Mouse (Mus musculus): ENCODE data around the gene 1700019N19Rik. TPM values are rescaled to one million over a fixed set of nuclear protein-coding genes. Genes with fewer than 3 reads are reported as not detected.

The 1700019N19Rik gene
- polyA plus RNA-seq, 1 experiment from 2014 or later: 0.14 TPM

DNA sequence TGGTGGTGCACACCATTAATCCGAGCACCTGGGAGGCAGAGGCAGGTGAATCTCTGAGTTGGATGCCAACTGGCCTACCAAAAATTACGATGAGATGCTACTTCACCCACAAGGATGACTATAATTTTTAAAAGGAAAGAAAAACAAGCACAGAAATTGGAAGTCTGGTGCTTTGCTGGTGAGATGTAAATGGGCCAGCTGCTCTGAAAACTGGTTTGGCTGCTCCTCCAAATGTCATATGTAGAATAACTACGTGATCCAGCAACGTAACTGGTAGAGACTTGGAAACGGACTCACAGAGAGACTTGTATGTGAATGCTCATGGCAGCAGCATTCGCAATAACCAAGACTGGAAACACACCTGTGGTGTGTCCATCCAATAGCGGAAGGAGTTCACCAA, 35.9 kb upstream of the 1700019N19Rik start:
- ATAC-seq (ENCODE audit: insufficient read depth, low FRiP score): no peak
- Histone ChIP-seq H3K27ac (ENCODE audit: low read length) (no peak overlapping the region), H3K9me3 (replicated peaks; ENCODE audit: control insufficient read depth, low read length) (no peaks in the 10 kb centered on the region), H3K27me3 (ENCODE audit: control insufficient read depth, insufficient read depth, low read length) (no peaks in the 10 kb centered on the region), H3K4me3 (replicated peaks; ENCODE audit: low read length) (no peak overlapping the region), H3K9ac (ENCODE audit: low read length) (no peak overlapping the region), H3K4me1 (ENCODE audit: control insufficient read depth, insufficient read depth, low read length) (no peaks in the 10 kb centered on the region), H3K36me3 (ENCODE audit: control insufficient read depth, insufficient read depth, low read length) (no peaks in the 10 kb centered on the region), H3K4me2 (ENCODE audit: low read depth, low read length) (no peak overlapping the region)
- 84% methylated on average over 7 of the region's 7 CpGs for WGBS

DNA sequence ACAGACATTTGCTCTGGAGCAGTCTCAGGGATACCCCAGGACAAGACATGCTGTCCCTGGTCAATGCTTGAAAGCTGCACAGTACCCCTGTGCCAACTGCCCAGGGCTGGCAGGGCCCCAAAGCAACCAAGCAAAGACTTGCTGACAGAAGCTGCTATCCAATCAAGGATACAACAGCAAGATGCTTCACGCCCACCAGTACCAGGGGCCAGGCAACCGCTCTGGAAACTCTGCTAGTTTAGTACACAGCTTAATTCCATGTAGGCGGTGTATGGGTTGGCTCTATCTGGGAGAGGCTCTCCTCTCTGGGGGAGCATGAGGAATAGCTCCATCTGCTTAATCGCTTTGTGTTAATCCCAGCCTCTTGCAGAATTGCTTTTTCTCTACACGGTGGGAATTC, 35.3 kb upstream of the 1700019N19Rik start:
- Histone ChIP-seq H3K4me3 (replicated peaks; ENCODE audit: low read length) (no peak overlapping the region), H3K4me1 (ENCODE audit: control insufficient read depth, insufficient read depth, low read length) (no peaks in the 10 kb centered on the region), H3K27me3 (ENCODE audit: control insufficient read depth, insufficient read depth, low read length) (no peaks in the 10 kb centered on the region), H3K9me3 (replicated peaks; ENCODE audit: control insufficient read depth, low read length) (no peaks in the 10 kb centered on the region), H3K36me3 (ENCODE audit: control insufficient read depth, insufficient read depth, low read length) (no peaks in the 10 kb centered on the region), H3K27ac (ENCODE audit: low read length) (no peak overlapping the region), H3K4me2 (ENCODE audit: low read depth, low read length) (no peak overlapping the region), H3K9ac (ENCODE audit: low read length) (no peak overlapping the region)
- ATAC-seq (ENCODE audit: insufficient read depth, low FRiP score): no peak
- 75% methylated on average over 5 of the region's 5 CpGs for WGBS

DNA sequence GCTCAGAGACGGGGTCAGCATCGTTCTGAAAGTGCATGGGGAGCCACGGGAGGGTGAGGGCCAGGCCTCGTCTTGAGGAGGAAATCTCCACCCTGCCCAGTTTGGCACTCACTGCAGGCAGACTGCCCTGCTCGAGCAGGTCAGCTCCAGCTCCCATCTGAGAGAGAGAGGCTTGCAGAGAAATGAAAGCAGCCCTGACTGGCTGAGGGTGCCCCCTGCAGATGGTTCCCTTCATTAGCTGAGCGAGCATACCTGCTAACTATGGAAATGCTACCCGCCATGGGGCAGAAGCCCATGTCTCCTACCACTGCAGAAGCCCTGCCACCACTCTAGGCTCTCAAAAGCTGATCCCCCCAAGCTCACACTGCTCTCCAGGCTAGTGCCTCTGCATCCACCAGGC, 33.4 kb upstream of the 1700019N19Rik start:
- ATAC-seq (ENCODE audit: insufficient read depth, low FRiP score): no peak
- no peaks in the 10 kb centered on the region for H3K36me3 ChIP-seq (ENCODE audit: control insufficient read depth, insufficient read depth, low read length)
- no peaks in the 10 kb centered on the region for H3K9me3 ChIP-seq (replicated peaks; ENCODE audit: control insufficient read depth, low read length)
- no peaks in the 10 kb centered on the region for H3K4me1 ChIP-seq (ENCODE audit: control insufficient read depth, insufficient read depth, low read length)
- no peak overlapping the region for H3K4me2 ChIP-seq (ENCODE audit: low read depth, low read length)
- 57% methylated on average over 7 of the region's 7 CpGs for WGBS
- H3K9ac ChIP-seq (ENCODE audit: low read length): no peak overlapping the region
- no peak overlapping the region for H3K4me3 ChIP-seq (replicated peaks; ENCODE audit: low read length)
- no peaks in the 10 kb centered on the region for H3K27me3 ChIP-seq (ENCODE audit: control insufficient read depth, insufficient read depth, low read length)
- H3K27ac ChIP-seq (ENCODE audit: low read length): no peak overlapping the region

DNA sequence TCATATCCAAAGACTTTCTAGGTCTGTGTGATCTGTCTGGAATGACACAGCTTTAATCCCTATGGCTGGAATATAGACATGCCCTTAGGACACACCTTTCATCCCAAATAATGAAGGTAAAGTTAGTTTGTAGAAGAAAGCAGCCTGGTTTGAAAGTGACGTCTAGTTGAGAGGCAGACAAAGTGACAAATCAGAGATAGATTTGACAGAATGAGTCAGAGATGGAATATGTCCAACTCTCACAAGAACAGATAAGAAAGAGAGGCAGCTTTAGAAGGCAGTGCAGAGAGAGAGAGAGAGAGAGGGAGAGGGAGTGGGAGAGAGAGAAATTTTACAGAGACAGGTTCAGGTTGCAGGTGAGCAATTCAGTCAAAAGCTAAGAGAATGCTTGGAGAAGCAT, 30.1 kb upstream of the 1700019N19Rik start:
- 56% methylated on average over 1 of the region's 1 CpGs for WGBS
- no peak overlapping the region for H3K4me3 ChIP-seq (replicated peaks; ENCODE audit: low read length)
- ATAC-seq (ENCODE audit: insufficient read depth, low FRiP score): no peak

DNA sequence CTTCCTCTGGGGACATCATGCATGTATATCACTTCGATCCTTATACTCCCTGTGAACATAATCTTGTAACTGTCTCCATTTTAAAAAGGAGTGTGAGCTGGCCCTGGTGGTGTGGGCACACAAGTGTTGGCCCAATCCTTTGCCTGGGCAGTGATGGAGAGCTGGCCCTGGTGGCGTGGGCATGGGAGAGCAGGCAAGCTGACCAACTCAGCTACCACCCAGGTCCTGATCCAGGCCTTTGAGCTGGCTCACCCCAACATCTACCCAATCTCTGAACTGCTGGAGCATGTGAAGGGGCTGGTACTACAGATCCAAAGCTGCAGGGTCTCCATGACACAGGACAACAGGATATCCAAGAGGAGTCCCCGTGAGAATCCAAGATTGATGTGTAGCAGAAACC, 29.0 kb upstream of the 1700019N19Rik start:
- Histone ChIP-seq H3K9me3 (replicated peaks; ENCODE audit: control insufficient read depth, low read length) (no peaks in the 10 kb centered on the region), H3K4me1 (ENCODE audit: control insufficient read depth, insufficient read depth, low read length) (no peaks in the 10 kb centered on the region), H3K27ac (ENCODE audit: low read length) (no peak overlapping the region), H3K4me2 (ENCODE audit: low read depth, low read length) (no peak overlapping the region), H3K9ac (ENCODE audit: low read length) (no peak overlapping the region), H3K27me3 (ENCODE audit: control insufficient read depth, insufficient read depth, low read length) (no peaks in the 10 kb centered on the region), H3K36me3 (ENCODE audit: control insufficient read depth, insufficient read depth, low read length) (no peaks in the 10 kb centered on the region), H3K4me3 (replicated peaks; ENCODE audit: low read length) (no peak overlapping the region)
- 80% methylated on average over 3 of the region's 3 CpGs for WGBS
- no peak for ATAC-seq (ENCODE audit: insufficient read depth, low FRiP score)

More for the DNA sequence above, 30.1 kb upstream of the 1700019N19Rik start:
- Histone ChIP-seq H3K9ac (ENCODE audit: low read length) (no peak overlapping the region), H3K4me2 (ENCODE audit: low read depth, low read length) (no peak overlapping the region), H3K27ac (ENCODE audit: low read length) (no peak overlapping the region), H3K36me3 (ENCODE audit: control insufficient read depth, insufficient read depth, low read length) (no peaks in the 10 kb centered on the region), H3K4me1 (ENCODE audit: control insufficient read depth, insufficient read depth, low read length) (no peaks in the 10 kb centered on the region), H3K9me3 (replicated peaks; ENCODE audit: control insufficient read depth, low read length) (no peaks in the 10 kb centered on the region), H3K27me3 (ENCODE audit: control insufficient read depth, insufficient read depth, low read length) (no peaks in the 10 kb centered on the region)

DNA sequence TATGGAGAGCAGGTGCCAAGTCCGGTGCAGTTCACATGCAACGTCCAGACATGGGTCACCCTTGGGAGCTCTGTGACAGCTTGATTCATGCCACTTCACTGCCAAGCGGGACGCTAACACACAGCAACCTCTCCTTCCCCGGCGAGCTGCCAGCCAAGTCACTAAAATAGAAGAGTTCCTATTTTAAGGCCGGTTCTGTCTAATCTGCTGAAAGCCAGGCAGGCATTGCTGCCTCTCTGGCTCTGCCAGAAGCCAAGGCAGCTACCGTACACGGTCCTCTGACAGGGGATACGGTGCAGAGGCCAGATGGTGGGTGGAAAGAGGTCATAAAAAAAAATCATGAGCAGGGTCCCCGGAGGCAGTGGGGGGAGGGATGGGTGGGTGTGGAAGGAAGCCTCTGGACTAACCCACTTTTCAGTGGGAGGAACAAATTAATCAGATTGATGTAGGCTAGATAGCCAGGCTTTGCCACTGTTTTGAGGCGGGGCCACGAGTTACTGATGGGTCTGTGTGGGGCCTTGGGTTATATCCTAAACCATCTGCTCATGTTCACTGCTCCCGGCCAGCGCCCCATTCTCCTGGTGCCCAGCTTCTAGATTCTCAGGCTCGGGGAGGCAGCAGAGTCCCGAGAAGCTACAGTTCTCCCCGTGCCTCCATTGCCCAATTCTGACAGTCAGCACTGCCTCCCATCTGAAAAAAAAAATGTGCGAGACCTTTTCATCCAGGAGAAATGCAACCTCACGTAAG, 28.4 kb upstream of the 1700019N19Rik start:
- H3K4me1 ChIP-seq (ENCODE audit: control insufficient read depth, insufficient read depth, low read length): no peaks in the 10 kb centered on the region

DNA sequence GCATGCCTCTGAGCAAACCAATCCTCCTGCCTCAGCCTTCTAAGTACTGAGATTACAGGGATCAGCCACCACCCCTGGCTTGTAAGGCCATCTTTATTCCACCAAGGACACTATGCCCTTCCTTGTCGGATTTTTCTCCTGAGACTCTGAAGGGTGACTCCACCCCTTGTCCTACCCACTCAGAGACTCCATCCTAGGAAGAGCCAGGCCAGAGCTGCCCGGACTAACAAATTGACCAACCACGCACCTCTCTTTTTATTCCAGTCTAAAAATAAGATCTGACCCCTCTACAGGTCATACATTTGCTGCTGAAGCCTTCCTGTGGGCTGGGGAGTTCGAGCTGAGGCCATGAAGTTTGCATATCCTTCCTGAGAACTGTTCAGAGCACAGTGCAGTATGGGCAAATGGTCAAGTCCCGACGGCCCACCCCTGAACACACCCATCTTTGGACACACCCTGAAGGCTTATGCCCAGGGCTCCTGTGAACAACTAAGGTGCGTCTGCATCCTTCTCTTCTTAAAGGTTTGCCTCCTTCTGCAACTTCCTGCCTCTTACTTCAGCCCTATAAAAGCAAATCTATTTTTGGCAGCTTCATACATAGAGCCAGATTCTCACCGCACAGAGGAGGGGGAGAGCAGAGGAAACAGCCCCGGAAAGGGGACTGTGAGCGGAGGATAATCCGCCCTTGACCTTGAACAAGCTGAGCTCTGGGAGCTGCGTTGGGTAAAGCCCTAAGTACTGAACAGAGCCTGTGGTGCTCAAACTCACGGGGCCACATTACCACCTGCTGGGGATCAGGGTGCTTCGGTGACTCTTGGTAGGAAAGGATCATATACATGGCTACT, 24.5 kb upstream of the 1700019N19Rik start:
- Histone ChIP-seq H3K36me3 (ENCODE audit: control insufficient read depth, insufficient read depth, low read length) (no peaks in the 10 kb centered on the region), H3K9ac (ENCODE audit: low read length) (no peak overlapping the region), H3K27ac (ENCODE audit: low read length) (no peak overlapping the region), H3K4me2 (ENCODE audit: low read depth, low read length) (no peak overlapping the region), H3K27me3 (ENCODE audit: control insufficient read depth, insufficient read depth, low read length) (no peaks in the 10 kb centered on the region), H3K9me3 (replicated peaks; ENCODE audit: control insufficient read depth, low read length) (no peaks in the 10 kb centered on the region), H3K4me1 (ENCODE audit: control insufficient read depth, insufficient read depth, low read length) (peaks cover 4% of the 10 kb centered on the region; the same call in 1 of the 2 replicates), H3K4me3 (replicated peaks; ENCODE audit: low read length) (no peak overlapping the region)
- WGBS: 72% methylated on average over 14 of the region's 14 CpGs
- ATAC-seq (ENCODE audit: insufficient read depth, low FRiP score): no peak

More for the DNA sequence above, 28.4 kb upstream of the 1700019N19Rik start:
- no peak for ATAC-seq (ENCODE audit: insufficient read depth, low FRiP score)
- no peak overlapping the region for H3K9ac ChIP-seq (ENCODE audit: low read length)
- H3K27me3 ChIP-seq (ENCODE audit: control insufficient read depth, insufficient read depth, low read length): no peaks in the 10 kb centered on the region
- WGBS: 73% methylated on average over 20 of the region's 20 CpGs
- H3K9me3 ChIP-seq (replicated peaks; ENCODE audit: control insufficient read depth, low read length): no peaks in the 10 kb centered on the region
- no peaks in the 10 kb centered on the region for H3K36me3 ChIP-seq (ENCODE audit: control insufficient read depth, insufficient read depth, low read length)
- no peak overlapping the region for H3K4me3 ChIP-seq (replicated peaks; ENCODE audit: low read length)
- no peak overlapping the region for H3K4me2 ChIP-seq (ENCODE audit: low read depth, low read length)
- no peak overlapping the region for H3K27ac ChIP-seq (ENCODE audit: low read length)

DNA sequence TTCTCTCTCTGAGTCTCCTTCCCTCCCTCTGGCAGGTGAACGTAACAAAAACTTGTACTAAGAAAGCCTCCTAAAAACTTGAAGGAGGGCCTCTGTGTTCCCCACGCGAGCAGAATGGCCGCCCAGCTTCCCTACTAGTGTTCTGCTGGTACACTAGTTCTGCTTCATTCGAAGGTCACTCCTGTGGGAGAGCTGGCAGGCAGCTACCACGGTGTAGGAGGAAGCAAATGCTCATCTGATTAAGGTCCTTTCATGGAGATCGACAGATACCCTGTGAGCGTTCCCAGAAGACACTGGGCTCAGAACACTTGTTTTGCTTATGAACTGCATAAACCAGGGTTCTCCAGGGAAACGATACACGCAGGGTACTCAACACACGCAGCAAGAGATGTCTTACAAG, 23.1 kb upstream of the 1700019N19Rik start:
- 82% methylated on average over 11 of the region's 11 CpGs for WGBS
- no peaks in the 10 kb centered on the region for H3K9me3 ChIP-seq (replicated peaks; ENCODE audit: control insufficient read depth, low read length)
- H3K4me1 ChIP-seq (ENCODE audit: control insufficient read depth, insufficient read depth, low read length): peaks cover 4% of the 10 kb centered on the region; the same call in 1 of the 2 replicates
- ATAC-seq (ENCODE audit: insufficient read depth, low FRiP score): no peak
- H3K36me3 ChIP-seq (ENCODE audit: control insufficient read depth, insufficient read depth, low read length): no peaks in the 10 kb centered on the region
- no peak overlapping the region for H3K4me2 ChIP-seq (ENCODE audit: low read depth, low read length)
- no peak overlapping the region for H3K27ac ChIP-seq (ENCODE audit: low read length)
- H3K4me3 ChIP-seq (replicated peaks; ENCODE audit: low read length): no peak overlapping the region
- no peaks in the 10 kb centered on the region for H3K27me3 ChIP-seq (ENCODE audit: control insufficient read depth, insufficient read depth, low read length)
- H3K9ac ChIP-seq (ENCODE audit: low read length): no peak overlapping the region

DNA sequence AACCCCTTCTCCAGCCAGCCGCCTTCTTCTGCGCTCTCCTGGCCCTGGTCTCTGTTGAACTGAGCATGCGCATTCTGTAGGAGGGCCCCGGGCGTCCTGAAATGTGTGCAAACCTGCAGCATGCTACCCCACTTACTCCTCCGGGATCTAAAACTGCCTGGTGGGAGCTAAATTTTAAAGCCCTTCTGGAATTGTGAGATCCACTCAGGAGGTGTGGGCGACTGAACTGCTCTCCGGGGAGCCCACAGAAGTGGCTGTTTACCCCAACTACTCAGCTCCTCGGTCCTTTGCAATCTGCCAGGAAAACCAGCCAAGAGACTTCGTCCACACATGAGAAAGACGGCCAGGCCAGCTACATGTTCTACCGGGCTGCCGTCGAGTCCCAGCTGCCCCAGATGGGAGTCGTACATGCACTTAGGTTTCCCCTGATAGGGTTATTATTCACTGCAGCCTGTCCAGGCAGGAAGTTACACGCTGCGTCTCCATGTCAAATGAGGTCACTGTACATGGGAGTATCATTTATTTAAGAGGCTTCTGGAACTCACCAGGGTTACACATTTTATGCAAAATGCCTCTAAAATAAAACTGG, 22.3 kb upstream of the 1700019N19Rik start:
- no peak for ATAC-seq (ENCODE audit: insufficient read depth, low FRiP score)

More for the DNA sequence above, 22.3 kb upstream of the 1700019N19Rik start:
- WGBS: 54% methylated on average over 17 of the region's 17 CpGs
- no peak overlapping the region for H3K4me3 ChIP-seq (replicated peaks; ENCODE audit: low read length)
- H3K36me3 ChIP-seq (ENCODE audit: control insufficient read depth, insufficient read depth, low read length): no peaks in the 10 kb centered on the region
- H3K4me2 ChIP-seq (ENCODE audit: low read depth, low read length): no peak overlapping the region
- H3K9me3 ChIP-seq (replicated peaks; ENCODE audit: control insufficient read depth, low read length): no peaks in the 10 kb centered on the region
- peaks cover 4% of the 10 kb centered on the region; the same call in 1 of the 2 replicates for H3K4me1 ChIP-seq (ENCODE audit: control insufficient read depth, insufficient read depth, low read length)
- H3K27me3 ChIP-seq (ENCODE audit: control insufficient read depth, insufficient read depth, low read length): no peaks in the 10 kb centered on the region
- H3K27ac ChIP-seq (ENCODE audit: low read length): no peak overlapping the region
- no peak overlapping the region for H3K9ac ChIP-seq (ENCODE audit: low read length)
